Mouse (Mus musculus): ENCODE data around the gene Pou4f2. TPM values are rescaled to one million over a fixed set of nuclear protein-coding genes. Genes with fewer than 3 reads are reported as not detected.

Gene Pou4f2
- total RNA-seq, 2 experiments from 2014 or later: not detected

DNA sequence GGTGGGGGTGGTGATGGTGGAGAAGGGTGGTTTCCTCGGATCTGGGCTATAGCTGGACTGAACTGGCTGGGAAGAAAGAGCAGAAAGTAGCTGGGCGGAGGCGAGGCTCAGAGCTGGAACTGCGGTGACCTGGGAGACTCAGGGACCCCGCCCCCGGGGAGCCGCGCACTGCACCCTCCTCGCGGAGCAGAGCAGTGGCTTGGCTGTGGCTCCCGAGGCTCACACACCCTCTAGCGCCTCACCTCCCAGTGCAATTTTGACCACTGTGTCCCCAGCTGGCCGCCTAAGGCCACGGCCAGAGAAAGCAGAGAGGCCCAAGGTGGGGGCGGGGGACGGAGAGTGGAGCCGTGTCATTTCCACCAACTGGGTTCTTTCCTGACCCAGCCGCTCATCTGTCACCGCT lies 16.3 kb downstream of the Pou4f2 start:
- peak in 1 of 2 experiments; percentile 21 for DNase-seq (ENCODE audit: low spot score in 2 of 2)

DNA sequence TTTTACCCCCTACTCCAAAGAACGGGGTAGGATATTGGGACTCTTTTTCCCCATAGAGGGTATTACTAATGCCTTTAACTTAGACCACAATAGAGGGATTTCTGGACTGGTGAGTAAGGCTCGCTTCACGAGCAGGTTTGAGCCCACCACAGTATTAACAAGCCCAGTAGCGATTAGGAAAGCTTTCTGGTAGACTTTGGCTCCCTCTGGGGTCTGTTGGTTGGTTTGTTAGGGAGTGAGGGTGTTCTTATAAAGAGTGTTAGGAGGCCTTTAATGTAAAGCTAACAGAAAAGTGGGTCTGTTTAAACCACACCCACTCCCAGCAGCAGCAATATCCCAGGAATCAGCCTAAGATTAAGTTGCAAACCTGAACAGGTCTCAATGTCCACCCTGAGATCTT lies 17.2 kb downstream of the Pou4f2 start:
- DNase-seq (ENCODE audit: low spot score in 2 of 2): no peak

DNA sequence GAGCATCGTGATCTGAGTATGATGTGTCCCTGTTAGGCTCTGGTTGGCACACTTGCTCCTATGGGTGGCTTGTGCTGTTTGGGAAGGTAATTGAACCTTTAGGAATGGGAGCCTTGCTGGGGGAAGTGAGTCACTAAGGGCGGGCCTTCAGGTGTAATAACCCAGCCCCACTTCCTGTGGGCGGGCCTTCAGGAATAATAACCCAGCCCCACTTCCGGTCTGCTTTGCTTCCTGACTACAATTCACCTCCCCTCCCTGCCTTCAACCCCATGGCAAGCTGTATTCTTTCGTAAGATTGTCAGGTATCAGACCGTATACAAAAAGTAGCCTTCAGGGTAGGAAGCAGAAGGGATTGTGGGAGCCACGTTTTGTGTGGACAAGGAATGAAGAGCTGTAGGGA lies 45.7 kb downstream of the Pou4f2 start:
- DNase-seq (ENCODE audit: low spot score in 2 of 2): no peak

Other genes starting within 250 kb of the Pou4f2 start
- gene Ttc29, start 223.3 kb downstream of the Pou4f2 start, total RNA-seq (2021): not detected
- 10 to 100 TPM; 46.0 to 48.5 TPM for gene Rbmxl1, start 72.3 kb upstream of the Pou4f2 start, total RNA-seq (2021)
- gene Slc10a7, start 72.7 kb upstream of the Pou4f2 start, total RNA-seq (2021): 10 to 100 TPM; 14.7 to 18.3 TPM